Mouse (Mus musculus) midbrain, embryonic 14.5 days (tissue): ENCODE results near the gene Apol8. TPM values are rescaled to one million over a fixed set of nuclear protein-coding genes. Genes with fewer than 3 reads are reported as not detected.
A peak's percentile ranks its signal among the peaks of the same experiment; 100 is the strongest.
"Not testable (repeated sequence)": the region's sequence is repeated elsewhere in the genome, so short reads cannot be mapped to it uniquely, and the experiment has no call there.

Source experiments
- ATAC-seq: fragments of 200-750 bp; cut with Nextera tagmentation; 2 replicates; pipeline ENCODE4 v1.8.0; 2017; ENCODE audit warnings: moderate number of reproducible peaks, moderate library complexity; ENCODE audit not compliant: low FRiP score, low TSS enrichment
- DNase-seq: peaks from one replicate; pipeline ENCODE4 v3.0.0-alpha.2; 2015
- H3K27ac ChIP-seq: fragments of 300-500 bp; sonication (generic); replicated peaks from 2 replicates; pipeline ENCODE4 v1.5.1; 2014; ENCODE audit warnings: mild to moderate bottlenecking, low read depth, low read length, moderate library complexity
- H3K27me3 ChIP-seq: fragments of 300-500 bp; sonication (generic); 2 replicates; pipeline ENCODE4 v1.6.1; 2014; ENCODE audit warnings: low read length, control low read depth, mixed read lengths; ENCODE audit not compliant: control insufficient read depth, insufficient read depth
- H3K36me3 ChIP-seq: fragments of 300-500 bp; sonication (generic); 2 replicates; pipeline ENCODE4 v1.6.1; 2014; ENCODE audit warnings: low read length, control low read depth; ENCODE audit not compliant: control insufficient read depth, insufficient read depth
- H3K4me1 ChIP-seq: fragments of 300-500 bp; sonication (generic); 2 replicates; pipeline ENCODE4 v1.6.1; 2014; ENCODE audit warnings: mild to moderate bottlenecking, antibody characterized with exemption, low read length, control low read depth; ENCODE audit not compliant: control insufficient read depth, insufficient read depth
- H3K4me2 ChIP-seq: fragments of 300-500 bp; sonication (generic); 2 replicates; pipeline ENCODE4 v1.6.1; 2014; ENCODE audit warnings: mild to moderate bottlenecking, low read length, moderate library complexity
- H3K4me3 ChIP-seq: fragments of 300-500 bp; sonication (generic); replicated peaks from 2 replicates; pipeline ENCODE4 v1.5.1; 2014; ENCODE audit warnings: low read depth, low read length
- H3K9ac ChIP-seq: fragments of 300-500 bp; sonication (generic); replicated peaks from 2 replicates; pipeline ENCODE4 v1.6.1; 2014; ENCODE audit warnings: mild to moderate bottlenecking, low read length, moderate library complexity
- H3K9me3 ChIP-seq: fragments of 300-500 bp; sonication (generic); 2 replicates; pipeline ENCODE4 v1.6.1; 2016; ENCODE audit warnings: low read length, control low read depth, mixed read lengths; ENCODE audit not compliant: control insufficient read depth
- WGBS: fragments of 180-500 bp; shearing (Covaris S2); extraction: QIAGEN DNeasy Blood & Tissue Kit; methylation state at CpG from one replicate; pipeline ENCODE4 v1.1.7; 2014; 5-methylcytosine and 5-hydroxymethylcytosine counted together
- polyA plus RNA-seq: library from polyadenylated mRNA; unstranded; fragments of >200 nt; fragmentation: Nextera tagmentation; extraction: Ambion mirVana; gene quantifications from 2 replicates; pipeline ENCODE4 v1.2.1, GENCODE M21; 2014

The Apol8 gene
- polyA plus RNA-seq, 1 experiment from 2014 or later = 0.11 TPM

GRCm38 (mm10) chr15:77750461-77750860 is 6.3 kb downstream of the Apol8 start:
- ATAC-seq (no peak), DNase-seq (peak; percentile 40)
- WGBS = 30% methylated on average over 1 of the region's 1 CpGs
- H3K4me2 ChIP-seq = no peak overlapping the region
- no peaks in the 10 kb centered on the region for H3K36me3 ChIP-seq
- no peaks in the 10 kb centered on the region for H3K4me1 ChIP-seq
- H3K27me3 ChIP-seq = no peaks in the 10 kb centered on the region
- H3K27ac ChIP-seq = no peak overlapping the region
- H3K9ac ChIP-seq = no peak overlapping the region
- H3K4me3 ChIP-seq = no peak overlapping the region
- H3K9me3 ChIP-seq = no peaks in the 10 kb centered on the region

DNA sequence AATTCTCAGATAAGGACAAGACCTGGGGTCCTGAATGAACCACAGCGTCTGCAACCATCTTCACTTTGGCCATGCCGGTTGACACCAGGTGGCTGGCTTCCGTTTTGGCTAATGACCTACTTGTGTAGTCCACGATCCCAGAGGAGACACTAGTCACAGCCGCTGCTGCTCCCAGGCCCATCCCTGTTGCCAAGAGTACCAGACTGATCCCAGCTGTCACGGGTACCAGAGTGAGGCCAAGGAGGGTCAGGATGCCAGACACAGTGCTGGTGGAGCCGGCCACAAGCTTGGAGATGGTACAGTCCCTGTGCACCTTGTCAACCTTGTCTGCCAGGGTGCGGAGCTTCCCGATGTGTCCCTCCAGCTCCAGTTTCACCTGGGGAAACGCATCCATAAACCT is 7.1 kb downstream of the Apol8 start:
- Histone ChIP-seq H3K4me2 (no peak overlapping the region), H3K36me3 (no peaks in the 10 kb centered on the region), H3K27me3 (no peaks in the 10 kb centered on the region), H3K4me1 (no peaks in the 10 kb centered on the region), H3K9ac (no peak overlapping the region), H3K27ac (no peak overlapping the region), H3K9me3 (no peaks in the 10 kb centered on the region), H3K4me3 (no peak overlapping the region)
- DNase-seq = no peak
- WGBS = 89% methylated on average over 10 of the region's 10 CpGs
- ATAC-seq = no peak

DNA sequence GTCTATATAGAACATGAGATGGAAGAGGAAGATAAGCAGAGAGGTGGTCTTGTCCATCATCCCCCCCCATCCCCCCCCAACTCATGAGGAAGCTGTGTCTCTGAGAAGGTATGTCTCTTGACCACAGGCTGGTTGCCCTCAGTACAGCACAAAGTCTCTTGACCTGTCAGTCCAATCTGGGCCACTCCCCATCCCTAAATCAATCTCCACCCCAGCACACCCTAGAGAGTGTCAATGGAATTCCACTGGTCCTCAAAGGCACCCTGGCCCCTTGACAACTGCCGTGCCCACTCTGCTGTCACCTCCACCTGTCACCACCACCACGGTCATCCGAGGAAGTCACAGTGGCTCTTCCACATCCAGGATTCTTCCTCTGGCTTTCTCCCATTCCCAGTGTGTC is 8.4 kb downstream of the Apol8 start:
- Histone ChIP-seq H3K27me3 (no peaks in the 10 kb centered on the region), H3K27ac (no peak overlapping the region), H3K9me3 (no peaks in the 10 kb centered on the region), H3K4me3 (no peak overlapping the region), H3K4me2 (no peak overlapping the region), H3K36me3 (no peaks in the 10 kb centered on the region), H3K9ac (no peak overlapping the region), H3K4me1 (no peaks in the 10 kb centered on the region)
- DNase-seq (no peak), ATAC-seq (no peak)
- 96% methylated on average over 3 of the region's 3 CpGs for WGBS

- no peak overlapping the region for H3K27ac ChIP-seq
- H3K4me1 ChIP-seq = no peaks in the 10 kb centered on the region
- no peak overlapping the region for H3K4me2 ChIP-seq
- 95% methylated on average over 1 of the region's 1 CpGs for WGBS
- DNase-seq = no peak
- no peaks in the 10 kb centered on the region for H3K9me3 ChIP-seq
- no peak for ATAC-seq
- no peak overlapping the region for H3K4me3 ChIP-seq
- H3K36me3 ChIP-seq = no peaks in the 10 kb centered on the region
- no peak overlapping the region for H3K9ac ChIP-seq
- H3K27me3 ChIP-seq = no peaks in the 10 kb centered on the region
These were observed 10.5 kb downstream of the Apol8 start for GRCm38 (mm10) chr15:77746326-77746725.

GRCm38 (mm10) chr15:77745081-77745480 is 11.7 kb downstream of the Apol8 start:
- Histone ChIP-seq H3K27me3 (no peaks in the 10 kb centered on the region), H3K4me2 (no peak overlapping the region), H3K9ac (no peak overlapping the region), H3K36me3 (no peaks in the 10 kb centered on the region), H3K27ac (no peak overlapping the region), H3K9me3 (no peaks in the 10 kb centered on the region), H3K4me3 (no peak overlapping the region), H3K4me1 (no peaks in the 10 kb centered on the region)
- no peak for DNase-seq
- ATAC-seq = no peak

- no peak for DNase-seq
- 42% methylated on average over 5 of the region's 5 CpGs for WGBS
- H3K27me3 ChIP-seq = no peaks in the 10 kb centered on the region
- no peaks in the 10 kb centered on the region for H3K4me1 ChIP-seq
- no peak overlapping the region for H3K9ac ChIP-seq
- H3K9me3 ChIP-seq = no peaks in the 10 kb centered on the region
- ATAC-seq = no peak
- H3K4me2 ChIP-seq = no peak overlapping the region
- H3K36me3 ChIP-seq = no peaks in the 10 kb centered on the region
- no peak overlapping the region for H3K4me3 ChIP-seq
- H3K27ac ChIP-seq = no peak overlapping the region
These were observed 12.2 kb downstream of the Apol8 start for GRCm38 (mm10) chr15:77744632-77745031.

- not testable (repeated sequence) for H3K9ac ChIP-seq, H3K27ac ChIP-seq, H3K9me3 ChIP-seq, H3K27me3 ChIP-seq, H3K4me3 ChIP-seq, ATAC-seq, H3K4me2 ChIP-seq, H3K4me1 ChIP-seq, DNase-seq, H3K36me3 ChIP-seq
- 88% methylated on average over 6 of the region's 6 CpGs for WGBS
These were observed 15.2 kb downstream of the Apol8 start for GRCm38 (mm10) chr15:77741556-77741955.

- Histone ChIP-seq H3K4me3 (no peak overlapping the region), H3K9ac (no peak overlapping the region), H3K9me3 (no peaks in the 10 kb centered on the region), H3K36me3 (no peaks in the 10 kb centered on the region), H3K4me1 (no peaks in the 10 kb centered on the region), H3K27me3 (no peaks in the 10 kb centered on the region), H3K27ac (no peak overlapping the region), H3K4me2 (no peak overlapping the region)
- WGBS = 82% methylated on average over 9 of the region's 9 CpGs
- ATAC-seq (no peak), DNase-seq (no peak)
These were observed 16.1 kb downstream of the Apol8 start for GRCm38 (mm10) chr15:77740511-77741297.

- ATAC-seq, DNase-seq, H3K9me3 ChIP-seq, H3K27ac ChIP-seq, H3K4me2 ChIP-seq, H3K27me3 ChIP-seq, H3K4me1 ChIP-seq, H3K9ac ChIP-seq, H3K4me3 ChIP-seq, H3K36me3 ChIP-seq: not testable (repeated sequence)
- 65% methylated on average over 4 of the region's 4 CpGs for WGBS
These were observed 22.9 kb downstream of the Apol8 start for GRCm38 (mm10) chr15:77733903-77734302.
